Mouse (Mus musculus) adrenal gland, adult 8-10 months (tissue): ENCODE results near the gene Ncoa3. TPM values are rescaled to one million over a fixed set of nuclear protein-coding genes. Genes with fewer than 3 reads are reported as not detected.

ENCODE experiments used
- DNase-seq: peaks from one replicate; pipeline ENCODE4 v3.0.0; 2022
- total RNA-seq, 4 experiments: library from RNA; stranded (reverse); gene quantifications; 2 replicates each; pipeline ENCODE4 v1.2.4; 2022

Gene Ncoa3
- total RNA-seq, 4 experiments from 2014 or later = 24.2 to 46.2 (median 33.3) TPM

DNA sequence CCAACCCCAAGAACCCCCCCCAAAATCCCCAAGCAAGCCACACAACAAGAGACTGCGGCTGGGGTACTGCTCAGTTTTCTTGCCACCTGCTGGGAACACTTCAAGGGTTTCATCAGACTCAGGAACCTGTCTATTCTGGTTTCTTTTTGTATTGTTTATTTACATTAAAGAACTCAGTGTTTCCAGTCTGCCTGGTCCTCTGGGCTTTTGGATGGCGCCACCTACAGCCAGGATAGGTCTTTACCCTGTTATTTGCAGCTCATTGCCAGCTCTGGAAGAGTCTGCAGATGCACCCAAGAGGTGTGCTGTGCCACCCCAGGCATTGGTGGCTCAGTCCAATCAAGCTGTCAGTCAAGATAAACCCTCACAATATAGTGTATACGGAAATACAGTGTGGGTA, 43.3 kb downstream of the Ncoa3 start:
- DNase-seq = peak; percentile 46

GRCm38 (mm10) chr2:166039681-166040080, 47.2 kb downstream of the Ncoa3 start:
- no peak for DNase-seq

- DNase-seq = no peak
Observed at GRCm38 (mm10) chr2:166042542-166042941, 50.1 kb downstream of the Ncoa3 start.

DNA sequence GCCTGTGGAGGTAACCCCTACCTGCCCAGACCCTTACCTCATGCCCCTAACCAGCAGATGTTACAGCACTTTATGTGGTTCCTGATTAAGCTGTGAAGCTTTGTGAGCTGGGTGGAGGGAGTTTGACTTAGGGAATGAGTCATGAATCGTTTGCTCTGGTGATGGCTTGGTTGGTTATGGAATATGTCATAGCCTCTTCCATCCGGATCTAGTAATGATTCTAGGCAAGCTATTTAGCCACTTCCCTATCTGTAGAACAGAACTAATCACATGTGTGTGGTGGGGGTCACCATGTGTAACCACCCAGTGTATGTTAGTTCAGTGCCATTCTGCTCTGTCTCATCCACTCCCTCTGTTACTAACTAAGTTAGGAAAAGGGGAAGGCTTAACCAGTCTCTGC, 52.6 kb downstream of the Ncoa3 start:
- DNase-seq = no peak

DNA sequence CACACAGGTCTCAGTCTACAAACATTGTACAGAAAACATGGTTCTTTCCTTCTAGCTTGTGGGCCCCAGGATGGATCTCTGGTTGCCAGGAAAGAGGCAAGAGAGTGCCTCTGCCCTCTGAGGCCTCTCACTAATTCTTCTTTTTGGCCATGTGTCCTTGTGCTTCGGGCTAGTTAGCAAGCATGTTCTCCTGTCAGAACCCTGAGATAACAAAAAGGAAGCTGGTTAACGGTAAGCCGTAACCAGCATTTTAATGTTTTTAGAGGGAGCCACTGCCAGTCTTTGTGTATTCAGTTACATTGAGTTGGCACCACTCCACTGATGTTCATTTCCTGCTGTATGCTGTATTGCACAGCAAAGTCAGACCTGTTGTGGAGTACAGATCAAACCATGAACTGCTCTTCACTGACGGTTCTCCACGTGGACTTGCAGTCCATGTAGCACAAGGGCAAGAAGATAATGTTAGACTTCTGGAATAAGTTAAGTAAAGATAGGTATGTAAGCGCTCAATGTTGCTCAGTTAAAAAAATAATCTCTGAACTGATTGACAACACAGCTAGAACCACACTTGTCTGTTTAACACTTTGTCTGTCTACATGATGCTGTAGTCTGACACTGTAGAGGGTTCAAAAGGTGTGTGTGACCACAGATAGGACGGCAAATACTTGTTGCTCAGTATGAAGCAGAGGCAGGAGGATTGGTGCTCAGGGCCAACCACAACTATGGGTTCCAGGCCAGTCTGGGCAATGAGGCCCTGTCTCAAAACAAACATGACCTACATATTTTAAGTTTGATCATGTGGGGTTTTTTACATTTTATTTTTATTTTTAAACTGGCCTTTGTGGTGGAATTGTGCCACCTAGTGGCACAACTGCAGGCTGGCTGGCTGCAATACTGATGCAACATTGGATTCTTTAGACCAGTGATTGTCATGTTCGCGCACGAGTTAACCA, 53.4 kb downstream of the Ncoa3 start:
- no peak for DNase-seq

DNA sequence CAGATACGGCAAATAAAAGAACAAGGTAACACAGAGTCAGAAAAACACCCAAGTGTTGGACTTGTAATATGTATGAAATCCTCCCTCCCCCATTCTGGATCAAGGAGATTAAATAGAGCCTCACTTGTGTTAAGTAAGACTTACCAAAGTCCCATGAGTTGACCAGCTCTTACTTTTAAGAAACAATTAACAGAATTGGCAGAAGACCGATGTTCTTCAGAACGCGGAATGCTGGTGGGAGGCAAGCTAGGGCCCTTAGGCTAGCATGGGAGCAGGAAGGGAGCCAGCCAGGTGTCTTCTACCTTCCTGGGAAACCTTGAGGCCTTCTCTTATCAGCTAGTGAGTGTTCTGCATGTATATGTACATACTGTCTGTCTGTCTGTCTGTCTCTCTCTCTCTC, 55.5 kb downstream of the Ncoa3 start:
- no peak for DNase-seq

GRCm38 (mm10) chr2:166048852-166049251, 56.4 kb downstream of the Ncoa3 start:
- DNase-seq = no peak

DNA sequence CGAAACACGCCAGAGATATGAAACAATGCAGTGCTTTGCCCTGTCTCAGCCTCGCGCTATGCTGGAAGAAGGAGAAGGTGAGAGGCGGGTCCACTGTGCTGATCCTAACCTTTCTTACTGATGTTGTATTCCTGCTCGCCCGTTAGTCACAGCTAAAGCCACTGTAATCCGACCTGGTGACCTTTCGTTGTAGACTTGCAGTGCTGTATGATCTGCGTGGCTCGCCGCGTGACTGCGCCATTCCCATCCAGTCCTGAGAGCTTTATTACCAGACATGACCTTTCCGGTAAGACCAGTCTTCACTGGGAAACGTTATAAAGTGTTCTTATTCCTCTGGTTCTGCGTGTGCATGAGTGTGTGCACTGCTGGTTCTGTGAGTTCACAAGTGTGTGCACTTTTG, 59.0 kb downstream of the Ncoa3 start:
- DNase-seq = no peak

- no peak for DNase-seq
Observed at GRCm38 (mm10) chr2:166051966-166052365, 59.5 kb downstream of the Ncoa3 start.

DNA sequence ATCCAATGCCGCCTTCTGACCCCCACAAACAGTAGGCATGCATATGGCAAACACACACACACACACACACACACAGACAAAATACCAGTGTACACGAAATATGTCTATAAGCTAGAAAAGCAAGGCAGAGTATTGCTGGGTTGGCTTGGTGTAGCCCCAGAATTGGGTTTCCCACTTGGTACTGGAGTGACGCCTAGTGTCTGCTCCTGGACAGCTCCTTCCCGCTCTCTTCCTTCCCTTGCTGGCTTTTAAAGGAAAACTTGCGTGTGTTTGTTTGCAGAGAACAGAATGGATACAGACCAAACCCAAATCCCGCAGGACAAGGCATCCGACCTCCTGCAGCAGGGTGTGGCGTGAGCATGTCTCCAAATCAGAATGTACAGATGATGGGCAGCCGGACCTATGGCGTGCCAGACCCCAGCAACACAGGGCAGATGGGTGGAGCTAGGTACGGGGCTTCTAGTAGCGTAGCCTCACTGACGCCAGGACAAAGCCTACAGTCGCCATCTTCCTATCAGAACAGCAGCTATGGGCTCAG, 61.6 kb downstream of the Ncoa3 start:
- no peak for DNase-seq

DNA sequence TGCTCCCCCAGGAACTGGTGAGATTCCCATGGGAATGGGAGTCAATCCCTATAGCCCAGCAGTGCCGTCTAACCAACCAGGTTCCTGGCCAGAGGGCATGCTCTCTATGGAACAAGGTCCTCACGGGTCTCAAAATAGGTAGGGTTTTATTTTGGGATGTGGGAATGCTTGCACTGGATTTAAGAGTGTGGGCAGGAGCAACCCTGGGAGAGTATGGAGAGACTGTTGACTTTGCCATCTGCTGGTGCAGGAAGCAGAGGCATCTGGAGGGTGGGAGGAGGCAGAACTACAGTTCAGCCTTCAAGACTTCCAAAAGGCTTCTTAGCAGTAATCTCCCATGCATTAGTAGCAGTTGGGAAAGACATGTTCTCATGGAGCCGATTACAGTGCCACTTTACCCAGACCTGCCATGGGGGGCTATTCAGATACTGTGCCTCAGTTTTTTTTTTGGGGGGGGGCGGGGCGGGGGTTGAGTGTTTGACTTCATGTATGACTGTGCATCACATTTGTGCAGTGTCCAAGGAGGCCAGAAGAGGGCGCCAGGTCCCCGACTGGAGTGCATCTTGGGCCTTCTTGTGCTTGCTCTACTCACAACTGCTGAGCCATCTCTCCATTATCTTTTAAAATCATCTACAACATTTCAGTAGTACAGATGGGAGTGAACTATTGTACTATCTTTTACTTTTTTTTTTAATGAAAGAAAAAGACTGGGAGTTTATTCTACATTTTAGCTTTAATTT, 67.4 kb downstream of the Ncoa3 start:
- DNase-seq = no peak

GRCm38 (mm10) chr2:166062008-166062407, 69.6 kb downstream of the Ncoa3 start:
- DNase-seq = no peak

DNA sequence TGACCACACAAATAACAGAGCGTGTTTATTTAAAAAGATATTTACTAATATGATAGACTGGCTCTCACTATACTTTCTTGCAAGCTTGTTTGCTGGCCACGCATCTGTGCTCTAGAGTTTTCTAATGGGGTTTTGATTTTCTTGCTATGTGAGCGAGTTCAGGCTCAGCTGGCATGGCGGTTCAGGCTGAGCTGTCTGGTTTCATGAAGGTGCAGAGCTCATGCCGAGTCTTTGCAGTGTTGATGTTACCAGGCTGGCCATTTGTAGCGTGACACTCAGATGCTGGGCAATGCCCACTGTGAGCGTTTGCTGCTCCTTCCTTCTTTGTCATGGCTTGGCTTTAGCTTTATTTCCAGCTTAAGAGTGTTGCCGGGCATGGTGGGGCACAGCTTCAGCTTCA, 70.0 kb downstream of the Ncoa3 start:
- no peak for DNase-seq

DNA sequence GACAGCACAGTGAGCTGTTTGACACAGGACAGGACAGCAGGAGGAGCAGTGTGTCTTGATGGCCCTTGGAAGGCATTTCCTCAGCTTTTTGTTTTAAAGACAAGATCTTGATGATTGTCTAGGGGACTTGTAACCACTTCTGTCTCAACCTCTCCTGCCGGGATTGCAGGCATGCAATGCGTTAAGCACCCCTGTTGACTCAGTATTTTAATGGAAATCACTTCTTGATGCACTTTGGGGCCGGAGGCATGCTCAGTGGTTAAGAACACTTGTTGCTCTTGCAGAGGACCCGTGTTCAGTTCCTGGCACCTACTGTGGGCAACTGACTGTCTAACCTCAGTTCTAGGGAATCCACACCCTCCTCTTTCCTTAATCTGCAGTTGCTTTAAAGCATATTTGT, 74.0 kb downstream of the Ncoa3 start:
- no peak for DNase-seq

DNA sequence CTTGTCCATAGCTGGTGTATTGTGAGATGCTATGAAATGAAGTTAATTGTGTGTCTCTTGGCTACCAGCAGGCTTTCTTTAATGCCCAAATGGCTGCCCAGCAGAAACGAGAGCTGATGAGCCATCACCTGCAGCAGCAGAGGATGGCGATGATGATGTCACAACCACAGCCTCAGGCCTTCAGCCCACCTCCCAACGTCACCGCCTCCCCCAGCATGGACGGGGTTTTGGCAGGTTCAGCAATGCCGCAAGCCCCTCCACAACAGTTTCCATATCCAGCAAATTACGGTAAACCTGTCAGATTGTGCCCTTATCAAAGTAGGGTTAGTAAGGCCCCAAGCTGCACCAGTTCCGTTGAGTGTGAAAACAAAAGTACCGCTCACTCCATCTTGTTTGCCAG, 75.8 kb downstream of the Ncoa3 start:
- DNase-seq = no peak

- no peak for DNase-seq
Observed at GRCm38 (mm10) chr2:166069164-166069563, 76.7 kb downstream of the Ncoa3 start.

DNA sequence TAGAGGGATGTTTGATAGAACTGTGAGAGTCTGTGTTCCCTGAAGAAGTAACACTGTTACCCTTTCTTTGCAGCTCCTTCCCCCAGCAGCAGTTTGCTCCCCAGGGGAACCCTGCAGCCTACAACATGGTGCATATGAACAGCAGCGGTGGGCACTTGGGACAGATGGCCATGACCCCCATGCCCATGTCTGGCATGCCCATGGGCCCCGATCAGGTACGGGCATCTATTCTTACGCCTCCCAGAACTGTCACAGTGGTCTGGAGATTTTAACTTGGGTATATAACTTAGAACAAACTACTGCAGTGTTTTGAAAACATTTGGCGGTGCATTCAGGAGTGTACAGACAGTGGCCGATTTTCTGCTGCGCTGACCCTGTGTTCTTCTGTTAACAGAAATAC, 77.3 kb downstream of the Ncoa3 start:
- DNase-seq = no peak

GRCm38 (mm10) chr2:166071481-166071880, 79.0 kb downstream of the Ncoa3 start:
- DNase-seq = no peak

DNA sequence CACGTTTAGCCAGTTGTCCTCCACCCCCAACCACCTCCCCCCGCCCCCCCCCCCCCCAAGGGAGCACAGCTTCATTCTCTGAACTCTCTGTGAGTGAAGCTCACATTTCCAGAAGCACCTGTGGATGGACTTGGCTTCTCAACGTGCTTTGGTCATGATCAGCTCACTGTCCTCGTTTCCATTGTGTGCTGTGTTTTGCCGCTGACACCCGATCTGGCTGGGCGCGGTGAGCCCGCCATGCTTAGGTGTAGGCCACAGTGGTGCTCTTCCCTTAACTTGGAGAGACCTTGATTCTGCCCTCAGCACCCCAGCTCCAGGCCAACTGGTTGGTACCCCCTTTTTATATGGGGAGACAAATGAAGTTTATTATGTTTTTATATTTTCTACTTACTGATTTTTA, 79.5 kb downstream of the Ncoa3 start:
- no peak for DNase-seq

- DNase-seq = no peak
Observed at GRCm38 (mm10) chr2:166073082-166073481, 80.6 kb downstream of the Ncoa3 start.

DNA sequence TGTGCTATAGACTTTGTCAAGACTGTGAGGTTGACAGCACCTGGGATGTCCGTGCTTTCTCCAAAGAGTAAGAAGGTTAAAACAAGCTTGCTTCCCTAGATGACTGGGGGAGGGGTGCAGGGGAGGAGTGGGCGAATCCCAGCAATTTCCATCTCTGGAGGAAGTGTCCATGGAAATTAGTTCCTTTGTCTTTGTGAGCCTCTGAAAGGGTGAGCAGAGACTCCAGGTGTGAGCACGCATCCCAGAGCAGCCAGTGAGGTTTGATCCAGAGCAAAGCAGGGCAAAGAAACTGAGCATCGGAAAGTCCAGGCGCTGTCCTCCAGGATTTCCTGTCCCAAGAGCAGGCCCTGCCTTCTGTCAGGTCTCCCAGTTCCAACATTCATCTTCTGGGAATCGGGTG, 81.9 kb downstream of the Ncoa3 start:
- no peak for DNase-seq

- no peak for DNase-seq
Observed at GRCm38 (mm10) chr2:166077371-166077770, 84.9 kb downstream of the Ncoa3 start.

DNA sequence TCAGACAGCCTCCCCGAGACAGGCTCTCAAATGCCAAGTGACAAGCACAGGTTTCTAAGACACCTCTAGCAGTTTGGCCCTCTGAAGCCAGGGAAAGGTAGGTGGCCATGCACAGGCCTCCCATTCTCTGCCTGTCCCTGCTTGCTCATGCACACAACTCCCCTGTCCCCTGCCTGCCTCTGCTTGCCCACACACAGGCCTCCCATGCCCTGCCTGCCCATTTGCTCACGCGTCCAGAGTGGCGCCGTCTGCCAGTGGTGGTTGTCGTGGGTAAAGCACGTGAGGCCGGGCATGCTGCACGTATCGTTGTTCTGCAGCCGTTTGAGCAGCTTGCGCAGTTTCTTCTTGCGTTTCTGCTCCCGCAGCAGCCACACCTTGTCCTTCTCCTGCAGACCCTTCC, 86.8 kb downstream of the Ncoa3 start:
- no peak for DNase-seq
